Mouse (Mus musculus) CD4-positive, CD25-positive, alpha-beta regulatory T cell, adult 9 weeks (primary cell): ENCODE results near the gene Zfp955a. TPM values are rescaled to one million over a fixed set of nuclear protein-coding genes. Genes with fewer than 3 reads are reported as not detected.

Experiments
- polyA plus RNA-seq: library from polyadenylated mRNA; unstranded; fragments of 100-300 nt; shearing (Covaris generic); gene quantifications from one replicate; pipeline ENCODE4 v1.2.1, GENCODE M21; 2017

Zfp955a gene
- polyA plus RNA-seq, result 22.1 TPM

GRCm38 (mm10) chr17:33254530-33255318 lies at the start of gene Zfp955a:
Zfp955a (minus strand) TSS chr17:33255145.

DNA sequence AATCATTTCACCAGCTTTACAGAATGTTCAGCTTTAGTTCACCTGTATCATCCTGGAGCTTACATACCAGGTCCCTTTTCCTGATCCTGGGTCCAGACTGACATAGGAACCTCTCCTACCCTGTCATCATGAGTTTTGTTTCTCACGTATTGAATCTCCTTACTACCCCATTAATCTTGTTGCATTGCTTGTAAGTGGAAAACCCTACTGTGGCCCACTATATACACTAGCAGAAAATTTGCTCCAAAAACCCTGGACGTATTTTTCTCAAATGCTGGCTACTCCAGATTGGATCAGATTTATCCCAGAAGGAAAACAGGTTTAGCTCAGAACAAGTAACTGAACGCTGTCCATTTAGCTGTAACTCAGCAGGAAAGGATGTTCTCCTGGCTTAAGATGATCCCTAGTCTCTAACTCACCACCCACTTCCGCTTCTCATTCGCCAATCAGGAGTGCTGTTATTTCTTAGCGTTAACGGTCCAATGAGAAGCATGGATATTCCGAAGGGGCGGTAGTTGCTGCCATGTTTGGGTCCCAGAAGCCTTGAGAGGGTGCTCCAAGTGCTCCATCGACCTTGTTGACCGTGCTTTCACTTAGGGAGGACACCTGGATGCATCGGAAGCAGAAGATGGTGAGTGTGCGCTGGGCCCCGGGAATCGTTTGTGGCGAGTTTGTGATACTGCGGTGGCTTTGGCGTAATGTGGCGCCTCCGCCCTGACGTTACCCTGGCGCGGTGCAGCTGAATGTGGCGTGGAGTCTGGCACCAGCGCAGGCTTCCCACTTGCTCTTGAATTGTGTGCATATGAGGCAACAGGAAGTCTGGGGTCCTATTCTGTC lies 34.3 kb upstream of the Zfp955a start, which contains the start of gene Zfp955b:
TSS of gene Zfp955b (plus strand) at position 506 of the 837 bp plus-strand sequence.

GRCm38 (mm10) chr17:33264376-33264775 lies 9.4 kb upstream of the Zfp955a start, which contains the start of gene Olfr63:
Olfr63 (plus strand) TSS chr17:33264676.

GRCm38 (mm10) chr17:33221590-33221989 lies 33.4 kb downstream of the Zfp955a start, which contains the start of gene Olfr1564:
Olfr1564 (minus strand) TSS chr17:33221690.

DNA sequence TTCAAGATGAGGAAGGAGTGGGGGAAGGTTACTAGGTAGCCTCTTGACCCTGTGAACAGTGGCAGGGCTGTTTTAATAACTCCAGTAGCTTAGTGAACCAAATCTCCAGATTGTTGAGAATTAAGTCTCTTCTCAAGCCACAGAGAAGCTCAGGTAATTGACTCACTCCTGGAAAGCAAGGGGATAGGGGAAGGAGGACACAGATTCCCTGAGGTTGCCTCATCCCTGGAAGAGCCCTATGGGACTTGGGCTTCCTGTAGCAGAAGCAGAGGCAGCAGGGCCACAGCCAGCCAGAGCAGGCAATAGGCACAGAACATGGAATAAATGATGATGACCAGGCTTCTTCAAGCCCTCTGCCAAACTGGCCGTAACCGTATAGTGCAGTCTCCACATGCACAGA lies 63.9 kb downstream of the Zfp955a start, which contains the start of gene Olfr239:
TSS of gene Olfr239 (plus strand) at position 301 of the 400 bp plus-strand sequence.

Other genes starting within 250 kb of the Zfp955a start
- 12.3 TPM for gene Zfp763, start 221.7 kb downstream of the Zfp955a start, polyA plus RNA-seq
- not detected for gene 4921501E09Rik, start 187.1 kb downstream of the Zfp955a start, polyA plus RNA-seq
- 8.9 TPM for gene Zfp563, start 165.8 kb downstream of the Zfp955a start, polyA plus RNA-seq
- gene Morc2b, start 115.5 kb downstream of the Zfp955a start, polyA plus RNA-seq, result not detected
- not detected for gene Olfr55, start 86.7 kb downstream of the Zfp955a start, polyA plus RNA-seq
- not detected for gene Olfr239, start 63.8 kb downstream of the Zfp955a start, polyA plus RNA-seq
- gene Olfr1564, start 33.5 kb downstream of the Zfp955a start, polyA plus RNA-seq, result not detected
- gene Olfr63, start 9.5 kb upstream of the Zfp955a start, polyA plus RNA-seq, result not detected
- gene Zfp955b, start 34.4 kb upstream of the Zfp955a start, polyA plus RNA-seq, result 11.3 TPM
- 13.8 TPM for gene Zfp81, start 103.7 kb upstream of the Zfp955a start, polyA plus RNA-seq
- 9.4 TPM for gene Zfp101, start 139.5 kb upstream of the Zfp955a start, polyA plus RNA-seq
- gene Actl9, start 177.8 kb upstream of the Zfp955a start, polyA plus RNA-seq, result not detected